Mouse (Mus musculus) liver, adult 2 months (tissue): Measurements from ENCODE around the gene Rab40b. TPM values are rescaled to one million over a fixed set of nuclear protein-coding genes. Genes with fewer than 3 reads are reported as not detected.
"Not testable (repeated sequence)": the region's sequence is repeated elsewhere in the genome, so short reads cannot be mapped to it uniquely, and the experiment has no call there.

Experiments
- DNase-seq: peaks from one replicate; pipeline ENCODE4 v3.0.0-alpha.2; 2011; ENCODE audit warnings: low read depth, low spot score; ENCODE audit errors: extremely low read depth
- H3K27ac ChIP-seq: fragments of 200-500 bp; replicated peaks from 2 replicates; pipeline ENCODE4 v1.5.1; 2012; ENCODE audit warnings: low read depth, mild to moderate bottlenecking, control low read depth, inconsistent platforms, low read length; ENCODE audit not compliant: insufficient read depth
- H3K27me3 ChIP-seq: fragments of 200-500 bp; 2 replicates; pipeline ENCODE4 v1.6.1; 2012; ENCODE audit warnings: mild to moderate bottlenecking, moderate library complexity, low read length, inconsistent platforms; ENCODE audit not compliant: control insufficient read depth, insufficient read depth
- H3K36me3 ChIP-seq: fragments of 200-500 bp; 2 replicates; pipeline ENCODE4 v1.6.1; 2012; ENCODE audit warnings: low read length, inconsistent platforms; ENCODE audit not compliant: control insufficient read depth, insufficient read depth
- H3K4me1 ChIP-seq: fragments of 200-500 bp; 2 replicates; pipeline ENCODE4 v1.6.1; 2011; ENCODE audit warnings: low read length; ENCODE audit not compliant: control insufficient read depth, insufficient read depth
- H3K4me3 ChIP-seq: fragments of 200-500 bp; 2 replicates; pipeline ENCODE4 v1.5.1; 2011; ENCODE audit warnings: low read depth, mild to moderate bottlenecking, control low read depth, low read length, moderate library complexity; ENCODE audit not compliant: insufficient read depth
- H3K79me2 ChIP-seq: fragments of 200-500 bp; 2 replicates; pipeline ENCODE4 v1.6.1; 2012; ENCODE audit warnings: inconsistent platforms, mild to moderate bottlenecking, low read length, moderate library complexity; ENCODE audit not compliant: control insufficient read depth, insufficient read depth
- H3K9ac ChIP-seq: fragments of 200-500 bp; 2 replicates; pipeline ENCODE4 v1.6.1; 2012; ENCODE audit warnings: low read depth, mild to moderate bottlenecking, control low read depth, inconsistent platforms, low read length
- CTCF ChIP-seq: fragments of 200-500 bp; IDR thresholded peaks from 2 replicates; pipeline ENCODE4 v1.5.1; 2011; ENCODE audit warnings: low read depth, low read length, control low read depth
- POLR2A ChIP-seq: fragments of 200-500 bp; IDR thresholded peaks from 2 replicates; pipeline ENCODE4 v1.6.1; 2011; ENCODE audit warnings: low read length, control low read depth; ENCODE audit not compliant: insufficient read depth; ENCODE audit errors: extremely low read depth
- WGBS: fragments of 180-500 bp; shearing (Covaris S2); methylation state at CpG from one replicate; pipeline ENCODE4 v1.1.7; 2018; 5-methylcytosine and 5-hydroxymethylcytosine counted together
- polyA plus RNA-seq: library from polyadenylated mRNA; depleted of rRNA; stranded (reverse); fragments of >200 nt; gene quantifications from 2 replicates; pipeline ENCODE4 v1.2.3, GENCODE M21; 2012
- total RNA-seq: library from RNA; depleted of rRNA; stranded (reverse); fragments of >200 nt; gene quantifications from 2 replicates; pipeline ENCODE4 v1.2.3, GENCODE M21; 2014

The Rab40b gene
- total and polyA plus RNA-seq, 2 experiments: 0.57 to 0.74 TPM

DNA sequence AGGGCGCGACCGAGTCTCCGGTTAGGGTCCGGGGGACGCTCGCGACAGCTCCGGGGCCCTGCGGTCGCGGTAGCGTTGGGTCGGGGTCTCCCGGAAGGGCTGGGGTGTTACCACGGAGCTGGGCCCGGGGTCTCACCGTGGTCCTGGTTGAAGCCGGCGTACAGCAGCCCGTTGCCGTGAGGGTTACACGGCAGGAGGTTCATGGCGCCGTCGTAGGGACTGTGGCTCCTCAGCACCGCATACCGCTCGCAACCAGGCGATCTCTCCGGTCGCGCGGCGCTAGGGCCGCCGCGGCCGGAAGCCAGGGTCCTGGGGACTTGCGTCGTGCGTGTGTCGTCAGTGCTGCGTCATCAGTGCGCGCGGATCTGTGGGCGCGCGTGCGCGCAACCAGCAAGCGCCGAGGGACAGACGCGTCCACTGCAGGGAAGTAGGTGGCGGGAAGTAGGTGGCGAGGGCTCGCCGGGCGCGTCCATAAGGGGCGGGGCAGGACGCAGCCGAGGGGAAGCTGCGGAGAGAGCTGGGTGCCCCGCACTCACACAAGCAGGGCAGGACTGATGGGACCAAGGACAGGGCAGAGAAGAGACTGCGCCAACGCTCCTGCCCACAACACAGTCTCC, 33.9 kb downstream of the Rab40b start, which contains the start of gene Wdr45b:
Gene Wdr45b, minus strand, starts transcription at position 355 of the 617 bp plus-strand sequence.
- peak within 1 kb of the TSS; percentile 94 for H3K4me3 ChIP-seq
- H3K27me3 ChIP-seq: no peaks in the 10 kb centered on the region
- no peak for TF ChIP-seq CTCF
- peak; percentile 80 for TF ChIP-seq POLR2A
- peaks cover 23% of the 10 kb centered on the region for H3K4me1 ChIP-seq
- H3K27ac ChIP-seq: peak within 1 kb of the TSS; percentile 96
- WGBS: under 1% methylated on average over 69 of the region's 69 CpGs
- peaks cover 1% of the 10 kb centered on the region; the same call in 1 of the 2 replicates for H3K36me3 ChIP-seq
- peaks cover 39% of the 10 kb centered on the region for H3K79me2 ChIP-seq
- peak; percentile 90 for DNase-seq
- peak within 1 kb of the TSS; percentile 98 for H3K9ac ChIP-seq

DNA sequence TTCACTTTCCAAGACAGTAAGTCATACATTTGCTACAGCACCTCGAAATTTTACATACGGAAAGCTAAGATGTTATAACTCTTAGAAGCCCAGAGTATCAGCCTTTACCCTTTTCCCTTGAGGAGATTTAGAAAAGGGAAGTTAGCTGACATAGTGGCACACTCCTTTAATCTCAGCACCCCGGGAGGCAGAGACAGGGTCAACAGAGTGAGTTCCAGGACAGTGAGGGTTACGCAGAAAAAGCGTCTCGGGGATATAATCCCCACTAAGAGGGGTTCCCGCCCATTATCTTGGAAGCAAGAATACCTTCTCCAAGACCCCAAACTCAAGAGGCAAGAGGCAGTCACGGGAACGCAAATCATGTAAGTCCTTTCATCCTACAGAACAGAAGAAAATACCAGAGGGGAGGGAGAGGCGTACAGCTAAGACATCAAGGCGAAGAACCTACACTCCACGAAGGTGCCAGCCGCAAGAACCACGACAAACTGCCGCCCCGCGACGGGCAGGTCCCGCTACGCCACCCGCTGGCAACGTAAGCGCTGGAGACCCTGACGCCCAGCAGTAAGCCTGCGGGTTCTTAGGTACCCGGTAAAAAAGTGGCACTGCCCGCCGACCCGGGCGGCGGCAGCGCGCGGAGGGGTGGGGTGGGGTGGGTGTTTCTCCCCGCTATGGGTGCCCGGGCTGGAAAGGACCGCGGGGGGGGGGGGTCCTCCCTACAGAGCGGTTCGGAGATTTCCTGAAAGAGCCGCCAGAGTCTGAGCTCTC, 34.5 kb downstream of the Rab40b start:
- 1% methylated on average over 41 of the region's 41 CpGs for WGBS
- DNase-seq: no peak

DNA sequence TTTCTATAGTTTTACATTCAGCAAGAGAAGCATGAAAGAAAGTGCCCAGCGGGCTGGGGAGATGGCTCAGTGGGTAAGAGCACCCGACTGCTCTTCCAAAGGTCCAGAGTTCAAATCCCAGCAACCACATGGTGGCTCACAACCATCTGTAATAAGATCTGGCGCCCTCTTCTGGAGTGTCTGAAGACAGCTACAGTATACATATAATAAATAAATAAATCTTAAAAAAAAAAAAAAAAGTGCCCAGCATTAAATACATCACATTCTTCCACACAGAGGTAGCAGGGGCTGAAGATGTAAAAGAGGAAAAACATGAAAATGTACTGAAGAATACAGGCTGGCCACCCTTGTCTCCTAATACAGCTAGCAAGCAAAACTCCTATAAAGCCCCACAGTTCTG, 39.3 kb downstream of the Rab40b start:
- 50% methylated on average over 3 of the region's 3 CpGs for WGBS
- Histone ChIP-seq H3K4me1 (peaks cover 35% of the 10 kb centered on the region), H3K36me3 (peaks cover 17% of the 10 kb centered on the region), H3K79me2 (peaks cover 56% of the 10 kb centered on the region), H3K27ac (peak overlapping the region; percentile 71)
- H3K9ac ChIP-seq, H3K27me3 ChIP-seq, DNase-seq, H3K4me3 ChIP-seq: not testable (repeated sequence)

More for the DNA sequence above, 34.5 kb downstream of the Rab40b start:
- Histone ChIP-seq H3K4me3 (peak overlapping the region; percentile 94), H3K36me3 (peaks cover 4% of the 10 kb centered on the region), H3K27me3 (no peaks in the 10 kb centered on the region), H3K9ac (peak overlapping the region; percentile 98), H3K79me2 (peaks cover 40% of the 10 kb centered on the region), H3K4me1 (peaks cover 26% of the 10 kb centered on the region), H3K27ac (peak overlapping the region; percentile 96)
- TF ChIP-seq CTCF: peak; percentile 45
- no peak for TF ChIP-seq POLR2A

DNA sequence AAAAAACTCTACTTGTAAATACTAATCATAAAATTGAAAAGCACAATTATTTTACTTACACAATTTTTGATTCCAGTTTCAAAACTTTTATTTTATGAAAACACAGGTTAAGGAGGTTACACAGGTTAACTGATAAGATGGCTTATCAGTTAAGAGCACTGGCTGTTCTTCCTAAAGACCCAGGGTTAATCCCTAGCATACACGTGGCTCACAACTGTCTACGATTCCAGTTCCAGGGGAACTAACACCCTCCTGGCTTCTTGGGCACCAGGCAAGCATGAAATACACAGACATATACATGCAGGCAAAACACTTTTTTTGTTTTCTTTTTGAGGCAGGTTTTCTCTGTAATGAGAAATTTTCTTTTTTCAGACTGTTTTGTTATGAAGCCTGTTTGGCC, 39.9 kb downstream of the Rab40b start:
- peaks cover 20% of the 10 kb centered on the region for H3K36me3 ChIP-seq
- peak overlapping the region; percentile 71 for H3K27ac ChIP-seq
- peaks cover 36% of the 10 kb centered on the region for H3K4me1 ChIP-seq
- H3K79me2 ChIP-seq: peaks cover 51% of the 10 kb centered on the region
- 0 out of 2 replicates have a peak overlapping the region, but pooled peaks have one; percentile 18 for H3K9ac ChIP-seq
- no peaks in the 10 kb centered on the region for H3K27me3 ChIP-seq
- TF ChIP-seq CTCF: no peak
- TF ChIP-seq POLR2A: no peak
- DNase-seq: peak; percentile 82
- WGBS: 32% methylated on average over 2 of the region's 2 CpGs
- no peak overlapping the region for H3K4me3 ChIP-seq

DNA sequence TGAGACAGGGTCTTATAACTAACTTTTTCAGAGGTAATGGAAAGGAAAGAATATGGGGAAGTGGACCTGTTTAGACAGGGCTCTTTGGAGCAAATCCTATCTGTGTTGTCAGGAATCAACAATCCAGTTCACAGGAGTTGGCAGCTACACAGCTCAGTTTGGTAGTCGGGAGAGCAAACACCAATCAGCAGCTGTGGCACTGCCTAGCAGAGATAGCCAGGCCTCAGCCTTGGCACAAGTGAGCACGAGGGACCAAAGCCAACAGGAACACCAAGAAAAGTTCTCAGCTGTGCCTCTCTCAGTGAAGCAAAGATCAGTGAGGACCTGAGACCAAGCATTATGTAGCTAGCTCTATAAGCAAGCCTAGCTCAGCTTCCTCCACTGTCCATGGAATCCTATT, 41.0 kb downstream of the Rab40b start:
- DNase-seq: peak; percentile 99
- Histone ChIP-seq H3K27me3 (no peaks in the 10 kb centered on the region), H3K4me1 (peaks cover 39% of the 10 kb centered on the region), H3K36me3 (peaks cover 21% of the 10 kb centered on the region), H3K27ac (peak overlapping the region; percentile 91), H3K79me2 (peaks cover 45% of the 10 kb centered on the region), H3K9ac (peak overlapping the region; percentile 66), H3K4me3 (no peak overlapping the region)
- no peak for TF ChIP-seq CTCF
- no peak for TF ChIP-seq POLR2A
- WGBS: 5% methylated on average over 2 of the region's 2 CpGs

DNA sequence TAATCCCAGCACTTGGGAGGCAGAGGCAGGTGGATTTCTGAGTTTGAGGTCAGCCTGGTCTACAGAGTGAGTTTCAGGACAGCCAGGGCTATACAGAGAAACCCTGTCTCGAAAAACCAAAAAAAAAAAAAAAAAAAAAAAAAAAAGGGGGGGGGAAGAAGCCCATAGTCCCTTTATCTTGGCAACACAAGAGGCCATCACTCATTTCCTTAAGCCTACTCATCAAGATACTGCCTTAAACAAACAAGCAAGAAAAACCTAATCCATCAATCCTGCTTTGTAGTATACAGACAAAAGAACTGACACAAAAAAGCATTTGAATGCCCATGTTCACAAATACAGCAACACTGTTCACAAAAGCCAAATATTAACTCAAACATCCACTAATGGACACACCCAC, 45.6 kb downstream of the Rab40b start:
- Histone ChIP-seq H3K36me3 (peaks cover 38% of the 10 kb centered on the region), H3K27ac (peak overlapping the region; percentile 16; the same call in 1 of the 2 replicates), H3K4me1 (peaks cover 28% of the 10 kb centered on the region), H3K79me2 (peaks cover 44% of the 10 kb centered on the region)
- 17% methylated on average over 1 of the region's 1 CpGs for WGBS
- DNase-seq, H3K27me3 ChIP-seq, H3K9ac ChIP-seq, H3K4me3 ChIP-seq: not testable (repeated sequence)
